In the genomic region with DNA sequence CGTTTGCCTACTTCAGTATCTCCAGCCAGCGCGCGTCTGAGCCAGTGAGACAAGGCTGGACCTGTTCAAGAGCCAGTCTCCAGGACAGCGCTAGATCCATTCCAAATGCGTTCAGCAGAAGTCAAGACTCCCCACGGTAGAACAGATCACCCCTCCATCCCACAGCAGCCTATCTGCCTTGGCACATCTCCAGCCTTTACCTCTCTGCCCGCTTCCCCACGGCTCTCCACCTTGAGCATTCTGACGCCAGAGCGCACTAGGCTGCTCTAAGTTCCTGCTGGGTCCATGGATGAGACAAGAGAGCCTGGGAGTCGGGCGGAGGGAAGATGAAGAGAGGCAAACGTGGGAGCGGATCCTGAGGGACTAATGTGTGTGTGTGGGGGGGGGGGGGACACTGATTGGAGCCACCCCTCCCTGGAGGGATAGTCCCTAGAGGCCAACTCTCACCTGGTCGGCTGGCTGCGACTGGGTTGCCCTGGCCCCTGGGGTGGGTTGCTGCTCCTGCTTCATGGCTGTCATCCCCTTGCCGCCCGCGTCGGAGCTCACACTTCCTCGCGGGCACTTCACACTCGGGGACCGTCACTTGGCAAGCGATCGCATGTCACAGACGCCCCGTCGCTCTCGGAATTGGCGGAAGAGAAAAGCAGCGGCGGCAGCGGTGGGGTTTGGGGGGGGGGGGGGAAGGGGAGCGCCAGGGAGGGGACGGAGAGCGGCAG, we compare ENCODE assay signal across 8 mouse cellular contexts. TPM values are rescaled to one million over a fixed set of nuclear protein-coding genes. Genes with fewer than 3 reads are reported as not detected.
DNase-seq lines count a peak whose midpoint lies in the region; ATAC-seq lines count a peak whose summit lies in the region.
"Had no signal": no experiment of that assay in that cellular context is flagged by ENCODE, and none has a peak within 500 bp of the region (broad histone marks: within the 10 kb centered on the region; RNA-seq: fewer than 3 reads in every experiment).

A gene (minus strand): TSS at position 635 of the 716 bp plus-strand sequence.

- H3K36me3 ChIP-seq in embryonic facial prominence, embryonic 11.5 days (replicated peaks; ENCODE audit: control insufficient read depth, insufficient read depth, low read depth, low read length) = no peaks in the 10 kb centered on the region
- H3K36me3 ChIP-seq in midbrain, embryonic 13.5 days = no peaks in the 10 kb centered on the region

- WGBS in embryonic facial prominence, embryonic 11.5 days = 1% methylated on average over 24 of the region's 38 CpGs
- WGBS in midbrain, embryonic 13.5 days = 1% methylated on average over 30 of the region's 38 CpGs

- H3K4me2 ChIP-seq in embryonic facial prominence, embryonic 11.5 days (ENCODE audit: low read depth, low read length) = peak within 1 kb of the TSS; percentile 91
- H3K4me2 ChIP-seq in midbrain, embryonic 13.5 days (replicated peaks) = peak within 1 kb of the TSS; percentile 86

- H3K4me1 ChIP-seq in embryonic facial prominence, embryonic 11.5 days (ENCODE audit: control insufficient read depth, insufficient read depth, low read length) = no peaks in the 10 kb centered on the region
- H3K4me1 ChIP-seq in midbrain, embryonic 13.5 days (replicated peaks) = peaks cover 15% of the 10 kb centered on the region

- peak within 1 kb of the TSS; percentile 13; the same call in 1 of the 2 replicates for H3K9ac ChIP-seq in embryonic facial prominence, embryonic 11.5 days (replicated peaks; ENCODE audit: low read length)
- H3K9ac ChIP-seq in midbrain, embryonic 13.5 days (replicated peaks) = peak within 1 kb of the TSS; percentile 68

- ATAC-seq in embryonic facial prominence, embryonic 11.5 days (replicated peaks; ENCODE audit: insufficient number of reproducible peaks, low FRiP score, low TSS enrichment, low read depth) = peak; percentile 72
- peak; percentile 69 for ATAC-seq in midbrain, embryonic 13.5 days
- no peak for ATAC-seq in monocyte, adult 5-6 weeks (replicated peaks; ENCODE audit: insufficient number of reproducible peaks, low FRiP score, low TSS enrichment, poor library complexity, severe bottlenecking)

- DNase-seq in thymus, postnatal 4 days = peak; percentile 15
- no peak for DNase-seq in thymus, postnatal 25 days
- peak; percentile 9 for DNase-seq in embryonic facial prominence, embryonic 11.5 days (ENCODE audit: low spot score)
- DNase-seq in kidney, postnatal 10 days = peak; percentile 7
- DNase-seq in urinary bladder, postnatal 25 days (ENCODE audit: low spot score) = no peak

- no peaks in the 10 kb centered on the region for H3K9me3 ChIP-seq in embryonic facial prominence, embryonic 11.5 days (replicated peaks; ENCODE audit: control insufficient read depth, low read length)
- H3K9me3 ChIP-seq in midbrain, embryonic 13.5 days = no peaks in the 10 kb centered on the region

- H3K27ac ChIP-seq in embryonic facial prominence, embryonic 11.5 days (replicated peaks; ENCODE audit: low read depth, low read length) = no peak within 1 kb of the TSS
- H3K27ac ChIP-seq in midbrain, embryonic 13.5 days = peak within 1 kb of the TSS; percentile 68

- H3K27me3 ChIP-seq in embryonic facial prominence, embryonic 11.5 days (ENCODE audit: control insufficient read depth, insufficient read depth, low read length) = peaks cover 23% of the 10 kb centered on the region
- peaks cover 30% of the 10 kb centered on the region for H3K27me3 ChIP-seq in midbrain, embryonic 13.5 days

- peak within 1 kb of the TSS; percentile 46 for H3K4me3 ChIP-seq in embryonic facial prominence, embryonic 11.5 days (ENCODE audit: low read depth, low read length)
- peak within 1 kb of the TSS; percentile 65 for H3K4me3 ChIP-seq in midbrain, embryonic 13.5 days (replicated peaks)

RNA-seq across cellular contexts. Expression of the gene that starts here (rescaled TPM):
- polyA plus RNA-seq in embryonic facial prominence, embryonic 11.5 days (2014; fragmentation: Nextera tagmentation; extraction: Ambion mirVana) = 0.20 and 0.29 TPM in 2 replicates
- polyA plus RNA-seq in midbrain, embryonic 13.5 days (2015; fragmentation: Nextera tagmentation; extraction: Ambion mirVana) = 5.5 and 6.9 TPM in 2 replicates
- not detected in 3 replicates for total RNA-seq in monocyte, adult 5-6 weeks (2017)
- total RNA-seq: common myeloid progenitor, adult 5-6 weeks had no signal

Comparison
In these comparisons a context has a peak if more than half of its experiments do, and no peak if none do; other contexts are left out.
1. DNase-seq: peak in thymus, postnatal 4 days (single experiment) and kidney, postnatal 10 days (single experiment); none in thymus, postnatal 25 days (single experiment) and urinary bladder, postnatal 25 days (single experiment).
2. Peak in DNase-seq, ATAC-seq, H3K4me3 ChIP-seq, H3K9ac ChIP-seq and H3K4me2 ChIP-seq in embryonic facial prominence, embryonic 11.5 days; RNA of the gene not detected or under 1 TPM.